Mouse (Mus musculus) megakaryocyte, embryonic 14.5 days (primary cell): ENCODE measurements around the gene Mgat5b.

Experiments
- FLI1 ChIP-seq: IDR thresholded peaks from 2 replicates; pipeline ENCODE4 v1.6.1; 2012; ENCODE audit warnings: low read length, inconsistent platforms, mixed read lengths
- GATA1 ChIP-seq: IDR thresholded peaks from 3 replicates; pipeline ENCODE4 v1.6.1; 2012; ENCODE audit warnings: mixed read lengths, low read length, inconsistent platforms, borderline replicate concordance

DNA sequence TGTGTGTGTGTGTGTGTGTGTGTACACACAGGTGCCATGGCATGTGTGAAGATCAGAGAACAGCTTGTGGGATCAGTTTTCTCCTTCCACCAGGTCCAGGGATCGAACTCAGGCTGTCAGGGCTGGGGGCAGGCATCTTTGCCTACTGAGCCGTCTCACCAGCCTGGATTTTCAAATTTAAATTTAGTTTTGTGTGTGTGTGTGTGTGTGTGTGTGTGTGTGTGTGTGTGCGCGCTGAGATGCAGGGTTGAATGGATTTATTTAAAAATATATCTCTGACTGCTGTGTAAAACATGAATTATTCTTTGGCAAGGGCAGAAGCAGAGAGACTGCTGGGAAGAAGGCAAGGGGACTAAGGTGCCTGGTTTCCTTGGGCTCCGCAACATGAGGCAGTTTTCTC lies 16.2 kb downstream of the Mgat5b start:
- TF ChIP-seq GATA1 = no peak
- TF ChIP-seq FLI1 = no peak
